In genomic region chr1:181848210-181848609, GRCm38 (mm10) we compare ENCODE assay signal across 13 mouse cellular contexts.
"Had no signal": no experiment of that assay in that cellular context is flagged by ENCODE, and none has a peak within 500 bp of the region (broad histone marks: within the 10 kb centered on the region; RNA-seq: fewer than 3 reads in every experiment).

No protein-coding gene starts in this region.

- DNase-seq: kidney, adult 2 months; kidney, postnatal 14 days; lung, postnatal 14 days; right cerebral cortex, postnatal 4 days; spleen, adult 18-20 months; thymus, adult 18-20 months; thymus, postnatal 14 days had no signal

- H3K9ac ChIP-seq: intestine, embryonic 15.5 days; kidney, embryonic 15.5 days; liver, embryonic 15.5 days; midbrain, embryonic 15.5 days; neural tube, embryonic 12.5 days had no signal

- H3K9me3 ChIP-seq: intestine, embryonic 15.5 days; kidney, embryonic 15.5 days; liver, embryonic 15.5 days; midbrain, embryonic 15.5 days; neural tube, embryonic 12.5 days had no signal

- H3K4me2 ChIP-seq: intestine, embryonic 15.5 days; kidney, embryonic 15.5 days; liver, embryonic 15.5 days; midbrain, embryonic 11.5 days; midbrain, embryonic 15.5 days; neural tube, embryonic 12.5 days had no signal

- H3K4me3 ChIP-seq: intestine, embryonic 15.5 days; kidney, embryonic 15.5 days; liver, embryonic 15.5 days; midbrain, embryonic 15.5 days; neural tube, embryonic 12.5 days had no signal

- H3K27ac ChIP-seq: intestine, embryonic 15.5 days; kidney, embryonic 15.5 days; liver, embryonic 15.5 days; midbrain, embryonic 15.5 days; neural tube, embryonic 12.5 days had no signal

- H3K36me3 ChIP-seq: intestine, embryonic 15.5 days; kidney, embryonic 15.5 days; liver, embryonic 15.5 days; midbrain, embryonic 15.5 days; neural tube, embryonic 12.5 days had no signal

- H3K27me3 ChIP-seq: intestine, embryonic 15.5 days; midbrain, embryonic 15.5 days; neural tube, embryonic 12.5 days had no signal

- ATAC-seq: intestine, embryonic 15.5 days; midbrain, embryonic 15.5 days had no signal
